Mouse (Mus musculus) ovary, postnatal 36 days (tissue): Measurements from ENCODE around the gene Tgfb1.

Experiments used
- DNase-seq: peaks from one replicate; pipeline ENCODE4 v3.0.0; 2022; ENCODE audit warnings: low spot score, mixed read lengths

The Tgfb1 gene

GRCm38 (mm10) chr7:25675405-25675804 is 11.4 kb upstream of the Tgfb1 start:
- DNase-seq: no peak

- peak; percentile 77 for DNase-seq
Measured at GRCm38 (mm10) chr7:25676085-25676781, 10.6 kb upstream of the Tgfb1 start.

GRCm38 (mm10) chr7:25677013-25677412 is 9.8 kb upstream of the Tgfb1 start:
- no peak for DNase-seq

GRCm38 (mm10) chr7:25679971-25680370 is 6.8 kb upstream of the Tgfb1 start:
- DNase-seq: no peak

- peak; percentile 94 for DNase-seq
Measured at GRCm38 (mm10) chr7:25680514-25681258, 6.1 kb upstream of the Tgfb1 start, which contains the start of gene B9d2. TSS of gene B9d2 (plus strand) at chr7:25680780.

GRCm38 (mm10) chr7:25681341-25682231 is 5.2 kb upstream of the Tgfb1 start:
- no peak for DNase-seq

GRCm38 (mm10) chr7:25683474-25684180 is 3.2 kb upstream of the Tgfb1 start:
- DNase-seq: no peak

GRCm38 (mm10) chr7:25684659-25685058 is 2.1 kb upstream of the Tgfb1 start:
- DNase-seq: no peak

- no peak for DNase-seq
Measured at GRCm38 (mm10) chr7:25685926-25686470, 804 bp upstream of the Tgfb1 start.

GRCm38 (mm10) chr7:25687811-25688401 is 1.1 kb downstream of the Tgfb1 start:
- peak; percentile 66 for DNase-seq

GRCm38 (mm10) chr7:25688810-25689586 is 2.2 kb downstream of the Tgfb1 start:
- peak; percentile 64 for DNase-seq

GRCm38 (mm10) chr7:25689603-25690021 is 2.8 kb downstream of the Tgfb1 start:
- DNase-seq: no peak

- no peak for DNase-seq
Measured at GRCm38 (mm10) chr7:25690051-25690450, 3.2 kb downstream of the Tgfb1 start.

GRCm38 (mm10) chr7:25694104-25694503 is 7.3 kb downstream of the Tgfb1 start:
- no peak for DNase-seq

- DNase-seq: no peak
Measured at GRCm38 (mm10) chr7:25699851-25700250, 13.0 kb downstream of the Tgfb1 start.

GRCm38 (mm10) chr7:25700732-25701131 is 13.9 kb downstream of the Tgfb1 start:
- DNase-seq: no peak

GRCm38 (mm10) chr7:25702350-25702749 is 15.5 kb downstream of the Tgfb1 start:
- DNase-seq: no peak

- DNase-seq: no peak
Measured at GRCm38 (mm10) chr7:25703793-25704494, 17.1 kb downstream of the Tgfb1 start.

GRCm38 (mm10) chr7:25704716-25705364 is 18.0 kb downstream of the Tgfb1 start:
- DNase-seq: no peak
